Mouse (Mus musculus) CH12.LX (cell line): ENCODE data around the gene Gm7173. TPM values are rescaled to one million over a fixed set of nuclear protein-coding genes. Genes with fewer than 3 reads are reported as not detected.

ENCODE experiments used
- DNase-seq: peaks from one replicate; pipeline ENCODE4 v3.0.0-alpha.2; 2013; ENCODE audit errors: extremely low read depth
- H3K27ac ChIP-seq: 2 replicates; pipeline ENCODE4 v1.5.1; 2012; ENCODE audit warnings: low read depth, mild to moderate bottlenecking, control low read depth, moderate library complexity; ENCODE audit not compliant: insufficient read depth
- H3K27me3 ChIP-seq: replicated peaks from 2 replicates; pipeline ENCODE3; 2012; ENCODE audit warnings: inconsistent platforms
- H3K36me3 ChIP-seq, 2 experiments: replicated peaks in 1 of 2; 2 replicates each; pipeline versions ENCODE3 to v1.6.1; 2012; ENCODE audit warnings: inconsistent platforms in 1 of 2, low read length in 1 of 2, mild to moderate bottlenecking in 1 of 2, mixed read lengths in 1 of 2, moderate library complexity in 1 of 2; ENCODE audit not compliant: control insufficient read depth in 1 of 2, insufficient read depth in 1 of 2
- H3K4me1 ChIP-seq, 2 experiments: 2 replicates each; pipeline ENCODE4 v1.6.1; 2012; ENCODE audit warnings: inconsistent platforms in 1 of 2, moderate library complexity in 1 of 2; ENCODE audit not compliant: insufficient read depth in 2 of 2, control insufficient read depth in 1 of 2
- H3K4me2 ChIP-seq: 2 replicates; pipeline ENCODE4 v1.6.1; 2012; ENCODE audit warnings: low read depth, mild to moderate bottlenecking, control low read depth; ENCODE audit not compliant: poor library complexity, insufficient read depth, severe bottlenecking
- H3K4me3 ChIP-seq, 3 experiments: fragments of 150-350 bp in 1 of 3; sonication (generic) in 1 of 3; replicated peaks in 1 of 3; 2 replicates each; pipeline versions ENCODE3 to v1.5.1; 2011 to 2012; ENCODE audit warnings: low read depth in 2 of 3, low read length in 2 of 3, mild to moderate bottlenecking in 2 of 3, moderate library complexity in 2 of 3, control low read depth in 1 of 3, improper control_type of control experiment in 1 of 3, inconsistent platforms in 1 of 3, mixed read lengths in 1 of 3; ENCODE audit not compliant: poor library complexity in 1 of 3
- H3K79me2 ChIP-seq: replicated peaks from 2 replicates; pipeline ENCODE4 v1.6.1; 2012; ENCODE audit warnings: mild to moderate bottlenecking, moderate library complexity; ENCODE audit not compliant: control insufficient read depth, poor library complexity, insufficient read depth, severe bottlenecking; ENCODE audit errors: extremely low read depth
- H3K9ac ChIP-seq: 2 replicates; pipeline ENCODE4 v1.6.1; 2012; ENCODE audit warnings: low read depth, mild to moderate bottlenecking, control low read depth, moderate library complexity; ENCODE audit not compliant: insufficient read depth
- H3K9me3 ChIP-seq: replicated peaks from 2 replicates; pipeline ENCODE3; 2012; ENCODE audit warnings: low read length, inconsistent platforms, mixed read lengths
- BHLHE40 ChIP-seq: IDR thresholded peaks from 2 replicates; pipeline ENCODE4 v1.6.1; 2011; ENCODE audit warnings: mild to moderate bottlenecking, low read depth, low read length, improper control_type of control experiment
- CHD1 ChIP-seq: IDR thresholded peaks from 2 replicates; pipeline ENCODE4 v1.6.1; 2012; ENCODE audit warnings: low read depth, low read length, improper control_type of control experiment, inconsistent platforms
- CHD2 ChIP-seq: IDR thresholded peaks from 2 replicates; pipeline ENCODE4 v1.6.1; 2011; ENCODE audit warnings: low read length, improper control_type of control experiment
- CTCF ChIP-seq, 2 experiments: IDR thresholded peaks in 1 of 2; conservative IDR thresholded peaks in 1 of 2; 2 replicates each; pipeline ENCODE4 v1.5.1; 2011 to 2012; ENCODE audit warnings: low read depth in 2 of 2, low read length in 2 of 2, improper control_type of control experiment in 1 of 2, inconsistent platforms in 1 of 2, mild to moderate bottlenecking in 1 of 2, moderate library complexity in 1 of 2
- E2F4 ChIP-seq: IDR thresholded peaks from 2 replicates; pipeline ENCODE4 v1.6.1; 2011; ENCODE audit warnings: low read depth, low read length, improper control_type of control experiment; ENCODE audit not compliant: insufficient replicate concordance
- ELF1 ChIP-seq: IDR thresholded peaks from 2 replicates; pipeline ENCODE4 v1.6.1; 2014; ENCODE audit warnings: low read depth, mild to moderate bottlenecking, inconsistent platforms, low read length, improper control_type of control experiment
- EP300 ChIP-seq: IDR thresholded peaks from 2 replicates; pipeline ENCODE4 v1.6.1; 2011; ENCODE audit warnings: low read length, improper control_type of control experiment
- GABPA ChIP-seq: IDR thresholded peaks from 2 replicates; pipeline ENCODE4 v1.6.1; 2012; ENCODE audit warnings: low read depth, low read length, improper control_type of control experiment, inconsistent platforms; ENCODE audit not compliant: insufficient replicate concordance
- HCFC1 ChIP-seq: IDR thresholded peaks from 2 replicates; pipeline ENCODE4 v1.6.1; 2012; ENCODE audit warnings: low read depth, mild to moderate bottlenecking, inconsistent platforms, low read length, improper control_type of control experiment
- KAT2A ChIP-seq: IDR thresholded peaks from 2 replicates; pipeline ENCODE4 v1.6.1; 2012; ENCODE audit warnings: low read length, improper control_type of control experiment, inconsistent platforms; ENCODE audit not compliant: insufficient replicate concordance
- MAFK ChIP-seq: IDR thresholded peaks from 2 replicates; pipeline ENCODE4 v1.6.1; 2011; ENCODE audit warnings: low read length, improper control_type of control experiment; ENCODE audit not compliant: insufficient replicate concordance
- MAX ChIP-seq: IDR thresholded peaks from 2 replicates; pipeline ENCODE4 v1.6.1; 2011; ENCODE audit warnings: low read length, improper control_type of control experiment
- MAZ ChIP-seq: IDR thresholded peaks from 2 replicates; pipeline ENCODE4 v1.6.1; 2012; ENCODE audit warnings: low read depth, mild to moderate bottlenecking, inconsistent platforms, low read length, improper control_type of control experiment, moderate library complexity
- MEF2A ChIP-seq: IDR thresholded peaks from 2 replicates; pipeline ENCODE4 v1.6.1; 2014; ENCODE audit warnings: low read depth, mild to moderate bottlenecking, inconsistent platforms, low read length, improper control_type of control experiment, borderline replicate concordance
- MXI1 ChIP-seq: IDR thresholded peaks from 2 replicates; pipeline ENCODE4 v1.6.1; 2011; ENCODE audit warnings: mild to moderate bottlenecking, low read depth, low read length, improper control_type of control experiment
- MYC ChIP-seq: IDR thresholded peaks from 2 replicates; pipeline ENCODE4 v1.6.1; 2011; ENCODE audit warnings: low read depth, mild to moderate bottlenecking, improper control_type of control experiment, low read length
- POLR2A ChIP-seq: IDR thresholded peaks from 2 replicates; pipeline ENCODE4 v1.6.1; 2011; ENCODE audit warnings: low read depth, mild to moderate bottlenecking, improper control_type of control experiment, low read length
- POLR2AphosphoS2 ChIP-seq: IDR thresholded peaks from 2 replicates; pipeline ENCODE4 v1.6.1; 2011; ENCODE audit warnings: low read depth, low read length, improper control_type of control experiment
- RAD21 ChIP-seq: IDR thresholded peaks from 2 replicates; pipeline ENCODE4 v1.6.1; 2011; ENCODE audit warnings: low read depth, mild to moderate bottlenecking, low read length, improper control_type of control experiment, moderate library complexity
- RCOR1 ChIP-seq: conservative IDR thresholded peaks from 2 replicates; pipeline ENCODE4 v1.6.1; 2012; ENCODE audit warnings: low read depth, mild to moderate bottlenecking, inconsistent platforms, low read length, improper control_type of control experiment
- SIN3A ChIP-seq: IDR thresholded peaks from 2 replicates; pipeline ENCODE4 v1.6.1; 2012; ENCODE audit warnings: low read length, improper control_type of control experiment, inconsistent platforms
- SMC3 ChIP-seq: IDR thresholded peaks from 2 replicates; pipeline ENCODE4 v1.6.1; 2011; ENCODE audit warnings: low read depth, low read length, improper control_type of control experiment
- TBP ChIP-seq: conservative IDR thresholded peaks from 2 replicates; pipeline ENCODE4 v1.6.1; 2011; ENCODE audit warnings: low read depth, low read length, improper control_type of control experiment
- TCF12 ChIP-seq: IDR thresholded peaks from 2 replicates; pipeline ENCODE4 v1.6.1; 2014; ENCODE audit warnings: low read depth, mild to moderate bottlenecking, inconsistent platforms, low read length, improper control_type of control experiment
- UBTF ChIP-seq: IDR thresholded peaks from 2 replicates; pipeline ENCODE4 v1.6.1; 2012; ENCODE audit warnings: low read depth, mild to moderate bottlenecking, inconsistent platforms, low read length, improper control_type of control experiment, moderate library complexity
- USF1 ChIP-seq: IDR thresholded peaks from 2 replicates; pipeline ENCODE4 v1.6.1; 2014; ENCODE audit warnings: low read depth, mild to moderate bottlenecking, inconsistent platforms, low read length, improper control_type of control experiment
- ZMIZ1 ChIP-seq: IDR thresholded peaks from 2 replicates; pipeline ENCODE4 v1.6.1; 2012; ENCODE audit warnings: low read depth, mild to moderate bottlenecking, inconsistent platforms, low read length, improper control_type of control experiment
- ZNF384 ChIP-seq: IDR thresholded peaks from 2 replicates; pipeline ENCODE4 v1.6.1; 2012; ENCODE audit warnings: low read depth, low read length, improper control_type of control experiment, inconsistent platforms
- dilution Hi-C: fragments of 300-500 bp; cut with MboI; formaldehyde crosslinking; loops from 2 replicates; pipeline ENCODE4 v1.14.3; 2020; ENCODE audit warnings: low sequenced_read_pairs; ENCODE audit not compliant: extremely low pct_unique_long_range_greater_than_20kb, extremely low pct_ligation_motif_present
- in situ Hi-C: fragments of 300-500 bp; cut with MboI; formaldehyde crosslinking; loops from 3 replicates; pipeline ENCODE4 v1.14.3; 2019; ENCODE audit warnings: low sequenced_read_pairs, low pct_ligation_motif_present, low pct_unique_long_range_greater_than_20kb, mixed read lengths
- polyA plus RNA-seq: library from polyadenylated mRNA; unstranded; fragments of >175 nt; gene quantifications from 2 replicates; pipeline ENCODE4 v1.2.1, GENCODE M21; 2012; ENCODE audit warnings: low read depth; ENCODE audit not compliant: insufficient read length
- total RNA-seq, 2 experiments: library from RNA; depleted of rRNA; stranded (reverse); fragments of 300-350 nt in 1 of 2; fragments of >200 nt in 1 of 2; gene quantifications; 2 replicates each; pipeline ENCODE4 v1.2.3; 2012 to 2014

Gm7173 gene
- total RNA-seq (2012; rRNA removed): not detected in 2 replicates
- total RNA-seq (2014; rRNA removed): not detected in 2 replicates
- not detected in 2 replicates for polyA plus RNA-seq

DNA sequence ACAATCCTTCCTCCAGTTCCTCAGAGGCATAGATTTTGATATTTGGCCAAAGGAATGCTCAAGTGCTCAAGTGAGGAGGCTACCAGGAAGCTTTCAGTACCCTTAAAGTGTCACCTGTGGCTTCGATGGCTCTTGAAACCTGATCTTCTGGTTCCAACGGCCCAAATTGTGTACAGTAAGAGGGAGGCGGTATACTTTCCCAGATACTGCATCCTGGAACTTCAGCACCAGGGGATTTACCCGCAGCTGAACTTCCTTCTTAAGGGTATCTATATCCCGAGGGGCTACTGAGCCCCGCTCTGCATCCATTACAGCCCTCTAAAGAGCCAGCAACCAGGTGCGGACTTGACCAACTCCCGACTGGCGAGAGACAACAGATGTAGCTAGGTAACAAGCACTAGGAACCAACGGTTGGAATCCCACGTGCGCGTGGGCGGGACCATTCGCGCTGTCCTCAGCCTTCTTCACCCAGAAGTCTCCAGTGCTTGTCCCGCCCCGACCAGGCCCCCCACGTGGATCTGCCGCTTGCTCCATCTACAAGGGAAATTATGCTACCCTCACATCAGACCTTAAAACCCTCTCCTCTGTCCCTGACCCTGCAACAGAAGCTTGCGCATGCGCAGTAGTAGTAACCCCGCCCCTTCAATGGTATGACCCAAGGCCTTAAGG lies at the start of gene Gm7173:
Gene Gm7173 (minus strand): TSS at position 309 of the 669 bp plus-strand sequence.
- Histone ChIP-seq H3K4me3 (no peak within 1 kb of the TSS), H3K4me2 (no peak within 1 kb of the TSS), H3K36me3 (no peaks in the 10 kb centered on the region), H3K27ac (no peak within 1 kb of the TSS)
- TF ChIP-seq MAX: no peak
- TF ChIP-seq ZMIZ1: no peak
- no peak for TF ChIP-seq HCFC1
- no peak for TF ChIP-seq TBP
- TF ChIP-seq MYC: no peak
- TF ChIP-seq TCF12: no peak
- no peak for TF ChIP-seq POLR2A
- no peak for TF ChIP-seq RCOR1
- TF ChIP-seq UBTF: no peak
- no peak for TF ChIP-seq MEF2A
- no peak for TF ChIP-seq SIN3A
- TF ChIP-seq CHD1: no peak
- TF ChIP-seq ELF1: no peak
- TF ChIP-seq E2F4: no peak
- TF ChIP-seq SMC3: no peak
- TF ChIP-seq POLR2AphosphoS2: no peak
- TF ChIP-seq RAD21: no peak
- no peak for TF ChIP-seq CHD2
- TF ChIP-seq CTCF (conservative IDR thresholded peaks at IDR 0.05 in 1 of 2, IDR thresholded peaks at IDR 0.05 in 1 of 2; ENCODE audit: low read depth in 2 of 2, low read length in 2 of 2): no peak
- TF ChIP-seq, all 38 proteins: peak for 0
- no peak within 1 kb of the TSS for H3K9ac ChIP-seq
- H3K27me3 ChIP-seq: no peaks in the 10 kb centered on the region
- no peak for DNase-seq
- H3K79me2 ChIP-seq: no peaks in the 10 kb centered on the region
- dilution Hi-C loops: no loop called here
- no peaks in the 10 kb centered on the region for H3K4me1 ChIP-seq
- in situ Hi-C loops: no loop called here
- H3K9me3 ChIP-seq: peaks cover 6% of the 10 kb centered on the region

DNA sequence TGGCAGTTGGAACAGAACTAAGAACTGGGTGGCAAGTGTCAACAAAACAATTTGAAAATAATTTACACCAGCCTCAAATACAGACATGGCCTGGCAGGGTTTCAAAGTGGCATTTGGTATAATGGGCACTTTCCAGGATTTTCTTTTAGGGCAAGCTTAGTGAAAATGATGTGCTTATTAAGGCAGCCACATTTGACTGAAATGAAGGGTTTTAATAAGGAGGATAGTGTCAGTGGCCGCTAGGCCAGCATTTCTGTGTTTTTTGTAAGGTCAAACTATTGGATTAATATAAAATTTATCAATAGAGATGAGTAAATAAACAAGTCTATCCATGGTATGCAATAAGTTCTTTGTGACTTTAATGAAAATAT lies 546 bp upstream of the Gm7173 start:
- H3K79me2 ChIP-seq: no peaks in the 10 kb centered on the region
- H3K4me1 ChIP-seq: no peaks in the 10 kb centered on the region
- no peaks in the 10 kb centered on the region for H3K36me3 ChIP-seq
- H3K4me2 ChIP-seq: no peak overlapping the region
- no peak overlapping the region for H3K9ac ChIP-seq
- H3K4me3 ChIP-seq: no peak overlapping the region
- H3K27me3 ChIP-seq: no peaks in the 10 kb centered on the region
- H3K9me3 ChIP-seq: peaks cover 6% of the 10 kb centered on the region
- dilution Hi-C loops: no loop called here
- DNase-seq: no peak
- H3K27ac ChIP-seq: no peak overlapping the region
- in situ Hi-C loops: no loop called here
- TF ChIP-seq GABPA (no peak), ZNF384 (no peak), MEF2A (no peak), KAT2A (no peak), MXI1 (no peak), USF1 (no peak), POLR2AphosphoS2 (no peak), MAFK (no peak), EP300 (no peak), MAZ (no peak), BHLHE40 (no peak), MYC (no peak)
